Mouse (Mus musculus) ES-Bruce4 (cell line): ENCODE results near the gene Slc28a2. TPM values are rescaled to one million over a fixed set of nuclear protein-coding genes. Genes with fewer than 3 reads are reported as not detected.
"Not testable (repeated sequence)": the region's sequence is repeated elsewhere in the genome, so short reads cannot be mapped to it uniquely, and the experiment has no call there.

ENCODE experiments used
- H3K27ac ChIP-seq: 2 replicates; pipeline ENCODE4 v1.5.1; 2012; ENCODE audit warnings: low read length, inconsistent platforms; ENCODE audit not compliant: insufficient read depth
- H3K27me3 ChIP-seq: 2 replicates; pipeline ENCODE4 v1.6.1; 2012; ENCODE audit warnings: mild to moderate bottlenecking, low read length, inconsistent platforms; ENCODE audit not compliant: control insufficient read depth, poor library complexity, insufficient read depth, severe bottlenecking
- H3K36me3 ChIP-seq: 2 replicates; pipeline ENCODE4 v1.6.1; 2012; ENCODE audit warnings: inconsistent platforms, mild to moderate bottlenecking, low read length, moderate library complexity; ENCODE audit not compliant: control insufficient read depth, poor library complexity, insufficient read depth, severe bottlenecking
- H3K4me1 ChIP-seq: one replicate; pipeline ENCODE4 v1.8.1; 2011; ENCODE audit warnings: low read length; ENCODE audit not compliant: control insufficient read depth, insufficient read depth
- H3K4me3 ChIP-seq: 2 replicates; pipeline ENCODE4 v1.5.1; 2011; ENCODE audit warnings: low read depth, mild to moderate bottlenecking, low read length
- H3K9ac ChIP-seq: 2 replicates; pipeline ENCODE4 v1.6.1; 2012; ENCODE audit warnings: low read depth, mild to moderate bottlenecking, inconsistent platforms; ENCODE audit not compliant: poor library complexity, severe bottlenecking
- H3K9me3 ChIP-seq: replicated peaks from 2 replicates; pipeline ENCODE4 v1.6.1; 2012; ENCODE audit warnings: mild to moderate bottlenecking, low read length, inconsistent platforms; ENCODE audit not compliant: control insufficient read depth, poor library complexity, insufficient read depth, severe bottlenecking
- CTCF ChIP-seq: IDR thresholded peaks from one replicate; pipeline ENCODE4 v1.8.1; 2011; ENCODE audit warnings: low read depth, low read length
- EP300 ChIP-seq: IDR thresholded peaks from 2 replicates; pipeline ENCODE4 v1.6.1; 2011; ENCODE audit warnings: low read depth, low read length; ENCODE audit not compliant: insufficient read depth
- POLR2A ChIP-seq: IDR thresholded peaks from one replicate; pipeline ENCODE4 v1.8.1; 2011; ENCODE audit warnings: low read length; ENCODE audit not compliant: insufficient read depth
- polyA plus RNA-seq: library from polyadenylated mRNA; stranded (reverse); fragments of >200 nt; gene quantifications from 2 replicates; pipeline ENCODE4 v1.2.4, GENCODE M21; 2011; ENCODE audit warnings: low read depth; ENCODE audit not compliant: missing spikeins, insufficient read depth, insufficient read length

Slc28a2 gene
- polyA plus RNA-seq, 1 experiment = not detected

- no peak overlapping the region for H3K27ac ChIP-seq
- H3K4me3 ChIP-seq = no peak overlapping the region
- H3K9me3 ChIP-seq = no peaks in the 10 kb centered on the region
- TF ChIP-seq POLR2A (no peak), EP300 (no peak)
- no peak overlapping the region for H3K9ac ChIP-seq
- H3K4me1 ChIP-seq = no peaks in the 10 kb centered on the region
- no peaks in the 10 kb centered on the region for H3K36me3 ChIP-seq
- H3K27me3 ChIP-seq = no peaks in the 10 kb centered on the region
Measured at GRCm38 (mm10) chr2:122381329-122382103, 44.8 kb upstream of the Slc28a2 start.

GRCm38 (mm10) chr2:122382121-122382520 is 44.2 kb upstream of the Slc28a2 start:
- Histone ChIP-seq H3K4me1 (no peaks in the 10 kb centered on the region), H3K4me3 (no peak overlapping the region), H3K27ac (no peak overlapping the region), H3K27me3 (no peaks in the 10 kb centered on the region), H3K9me3 (no peaks in the 10 kb centered on the region), H3K9ac (no peak overlapping the region), H3K36me3 (no peaks in the 10 kb centered on the region)
- no peak for TF ChIP-seq CTCF

GRCm38 (mm10) chr2:122385095-122385494 is 41.2 kb upstream of the Slc28a2 start:
- TF ChIP-seq CTCF (no peak), EP300 (no peak), POLR2A (no peak)
- Histone ChIP-seq H3K9ac (no peak overlapping the region), H3K9me3 (no peaks in the 10 kb centered on the region; the same call in 1 of the 2 replicates)

GRCm38 (mm10) chr2:122387135-122387534 is 39.1 kb upstream of the Slc28a2 start:
- H3K9ac ChIP-seq, H3K36me3 ChIP-seq, H3K9me3 ChIP-seq, H3K4me1 ChIP-seq, H3K27ac ChIP-seq, H3K27me3 ChIP-seq, H3K4me3 ChIP-seq: not testable (repeated sequence)

More at GRCm38 (mm10) chr2:122385095-122385494, 41.2 kb upstream of the Slc28a2 start:
- Histone ChIP-seq H3K4me3 (no peak overlapping the region), H3K27me3 (no peaks in the 10 kb centered on the region), H3K27ac (no peak overlapping the region), H3K36me3 (no peaks in the 10 kb centered on the region), H3K4me1 (no peaks in the 10 kb centered on the region)

GRCm38 (mm10) chr2:122396150-122396549 is 30.1 kb upstream of the Slc28a2 start:
- Histone ChIP-seq H3K27me3 (no peaks in the 10 kb centered on the region), H3K4me1 (no peaks in the 10 kb centered on the region), H3K9ac (no peak overlapping the region), H3K4me3 (no peak overlapping the region), H3K9me3 (no peaks in the 10 kb centered on the region), H3K27ac (no peak overlapping the region), H3K36me3 (no peaks in the 10 kb centered on the region)
- TF ChIP-seq POLR2A (no peak), EP300 (no peak), CTCF (no peak)

- TF ChIP-seq CTCF (no peak), EP300 (no peak), POLR2A (no peak)
- Histone ChIP-seq H3K9me3 (no peaks in the 10 kb centered on the region), H3K4me1 (no peaks in the 10 kb centered on the region), H3K27ac (no peak overlapping the region), H3K36me3 (no peaks in the 10 kb centered on the region), H3K9ac (no peak overlapping the region), H3K27me3 (no peaks in the 10 kb centered on the region), H3K4me3 (no peak overlapping the region)
Measured at GRCm38 (mm10) chr2:122407607-122408006, 18.7 kb upstream of the Slc28a2 start.
